Mouse (Mus musculus) limb, embryonic 13.5 days (tissue): ENCODE results near the gene Fitm1. TPM values are rescaled to one million over a fixed set of nuclear protein-coding genes. Genes with fewer than 3 reads are reported as not detected.

Source experiments
- ATAC-seq: fragments of 200-750 bp; cut with Nextera tagmentation; 2 replicates; pipeline ENCODE4 v1.8.0; 2017; ENCODE audit warnings: low read depth, moderate number of reproducible peaks, moderate TSS enrichment; ENCODE audit not compliant: low FRiP score
- H3K27ac ChIP-seq: fragments of 300-500 bp; sonication (generic); 2 replicates; pipeline ENCODE4 v1.5.1; 2015; ENCODE audit warnings: inconsistent platforms, mild to moderate bottlenecking, moderate library complexity
- H3K27me3 ChIP-seq: fragments of 300-500 bp; sonication (generic); 2 replicates; pipeline ENCODE4 v1.6.1; 2015; ENCODE audit warnings: mild to moderate bottlenecking, inconsistent platforms
- H3K36me3 ChIP-seq: fragments of 300-500 bp; sonication (generic); 2 replicates; pipeline ENCODE4 v1.6.1; 2015; ENCODE audit warnings: inconsistent platforms, mild to moderate bottlenecking, moderate library complexity
- H3K4me1 ChIP-seq: fragments of 300-500 bp; sonication (generic); 2 replicates; pipeline ENCODE4 v1.6.1; 2015; ENCODE audit warnings: inconsistent platforms
- H3K4me2 ChIP-seq: fragments of 300-500 bp; sonication (generic); replicated peaks from 2 replicates; pipeline ENCODE4 v1.6.1; 2015; ENCODE audit warnings: inconsistent platforms, mild to moderate bottlenecking, moderate library complexity
- H3K4me3 ChIP-seq: fragments of 300-500 bp; sonication (generic); 2 replicates; pipeline ENCODE4 v1.5.1; 2015; ENCODE audit warnings: moderate library complexity, mild to moderate bottlenecking, inconsistent platforms
- H3K9ac ChIP-seq: fragments of 300-500 bp; sonication (generic); 2 replicates; pipeline ENCODE4 v1.6.1; 2015; ENCODE audit warnings: mild to moderate bottlenecking, inconsistent platforms
- H3K9me3 ChIP-seq: fragments of 300-500 bp; sonication (generic); 2 replicates; pipeline ENCODE4 v1.6.1; 2016; ENCODE audit warnings: inconsistent platforms
- WGBS: fragments of 180-500 bp; shearing (Covaris S2); methylation state at CpG from one replicate; pipeline ENCODE4 v1.1.7; 2015; 5-methylcytosine and 5-hydroxymethylcytosine counted together
- polyA plus RNA-seq: library from polyadenylated mRNA; unstranded; fragments of >200 nt; fragmentation: Nextera tagmentation; extraction: Ambion mirVana; gene quantifications from 2 replicates; pipeline ENCODE4 v1.2.1, GENCODE M21; 2015

Fitm1 gene
- 22.5 and 25.5 TPM in 2 replicates for polyA plus RNA-seq

DNA sequence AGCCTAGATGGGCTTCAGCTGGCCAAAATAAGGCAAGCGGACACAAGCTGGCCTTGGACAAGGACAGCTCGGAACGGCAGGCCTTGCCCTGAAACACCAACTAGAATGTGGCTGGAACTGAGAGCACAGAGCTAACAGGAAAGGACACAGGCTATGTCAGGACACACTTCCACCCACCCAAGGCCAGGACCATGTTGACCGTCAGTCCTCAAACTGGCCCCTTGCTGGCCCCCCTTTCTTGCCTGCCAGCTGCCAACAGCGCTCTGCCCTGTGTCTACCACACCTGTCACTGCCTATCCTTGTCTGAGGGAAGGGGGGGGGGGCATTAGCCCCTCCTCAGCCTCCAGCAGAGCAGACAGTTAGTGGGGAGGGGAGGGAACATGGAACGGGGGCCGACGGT, at the start of gene Fitm1:
TSS of gene Fitm1 (plus strand) at position 316 of the 400 bp plus-strand sequence.
- Histone ChIP-seq H3K9me3 (no peaks in the 10 kb centered on the region), H3K4me3 (peak within 1 kb of the TSS; percentile 21), H3K27ac (no peak within 1 kb of the TSS), H3K27me3 (no peaks in the 10 kb centered on the region), H3K9ac (0 out of 2 replicates have a peak within 1 kb of the TSS, but pooled peaks have one; percentile 8), H3K4me1 (peaks cover 18% of the 10 kb centered on the region), H3K4me2 (peak within 1 kb of the TSS; percentile 34; the same call in 1 of the 2 replicates), H3K36me3 (peaks cover 10% of the 10 kb centered on the region)
- WGBS, result 75% methylated on average over 8 of the region's 8 CpGs
- ATAC-seq, result peak; percentile 53; the same call in 1 of the 2 replicates

GRCm38 (mm10) chr14:55526674-55527073, 48.7 kb upstream of the Fitm1 start:
- ATAC-seq, result no peak
- H3K4me3 ChIP-seq, result no peak overlapping the region
- no peaks in the 10 kb centered on the region for H3K9me3 ChIP-seq
- WGBS, result 84% methylated on average over 2 of the region's 2 CpGs
- H3K27ac ChIP-seq, result no peak overlapping the region
- peaks cover 49% of the 10 kb centered on the region for H3K27me3 ChIP-seq
- no peaks in the 10 kb centered on the region for H3K4me1 ChIP-seq
- no peak overlapping the region for H3K4me2 ChIP-seq
- no peaks in the 10 kb centered on the region for H3K36me3 ChIP-seq
- H3K9ac ChIP-seq, result no peak overlapping the region

DNA sequence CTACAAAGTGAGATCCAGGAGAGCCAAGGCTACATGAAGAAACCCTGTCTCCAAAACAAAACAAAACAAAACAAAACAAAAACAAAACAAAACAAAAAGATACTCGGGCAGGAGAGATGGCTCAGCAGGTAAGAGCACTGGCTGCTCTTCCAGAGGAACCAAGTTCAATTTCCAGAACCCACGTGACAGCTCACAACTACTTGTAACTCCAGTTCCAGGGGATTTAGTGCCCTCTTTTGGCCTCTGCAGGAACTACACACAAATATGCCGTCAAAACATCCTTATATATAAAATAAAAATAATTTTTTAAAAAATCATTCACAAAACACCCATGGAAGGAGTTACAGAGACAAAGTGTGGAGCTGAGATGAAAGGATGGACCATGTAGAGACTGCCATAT, 47.5 kb upstream of the Fitm1 start:
- Histone ChIP-seq H3K4me2 (no peak overlapping the region), H3K27ac (no peak overlapping the region), H3K9me3 (no peaks in the 10 kb centered on the region), H3K36me3 (no peaks in the 10 kb centered on the region), H3K9ac (no peak overlapping the region), H3K4me3 (no peak overlapping the region), H3K27me3 (peaks cover 37% of the 10 kb centered on the region), H3K4me1 (no peaks in the 10 kb centered on the region)
- ATAC-seq, result no peak
- 20% methylated on average over 3 of the region's 3 CpGs for WGBS

DNA sequence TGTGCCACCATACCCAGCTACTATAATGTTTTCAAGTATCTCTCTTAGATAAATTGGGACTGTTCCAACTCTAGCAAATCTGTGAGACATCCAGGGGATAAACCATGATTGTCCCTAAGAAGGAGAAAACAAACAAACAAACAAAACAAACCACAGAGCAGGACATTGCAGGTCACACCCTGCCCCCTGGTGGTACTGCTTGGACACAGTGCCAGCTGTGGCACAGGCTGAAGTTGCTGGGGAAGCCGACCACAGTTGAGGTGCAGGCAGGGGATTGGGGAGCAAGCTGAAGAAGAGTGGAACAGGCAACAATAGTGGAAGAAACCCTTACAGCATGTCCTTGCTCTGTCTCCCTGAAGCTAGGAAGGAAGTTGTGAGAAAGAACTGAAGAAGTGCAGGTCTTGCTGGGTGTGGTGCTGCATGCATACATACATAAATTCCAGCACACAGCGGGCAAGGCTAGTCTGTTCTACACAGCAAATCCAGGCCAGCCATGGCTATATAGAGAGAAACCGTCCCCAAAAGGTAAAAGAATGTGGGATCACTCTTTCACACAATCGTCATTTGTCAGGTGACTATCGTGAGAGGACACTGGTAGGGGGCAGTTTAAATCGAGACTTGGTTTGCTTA, 39.2 kb upstream of the Fitm1 start:
- H3K27ac ChIP-seq, result no peak overlapping the region
- H3K4me2 ChIP-seq, result no peak overlapping the region
- H3K9ac ChIP-seq, result no peak overlapping the region
- no peak overlapping the region for H3K4me3 ChIP-seq
- H3K9me3 ChIP-seq, result no peaks in the 10 kb centered on the region
- H3K27me3 ChIP-seq, result no peaks in the 10 kb centered on the region
- ATAC-seq, result no peak
- peaks cover 11% of the 10 kb centered on the region for H3K4me1 ChIP-seq
- WGBS, result 53% methylated on average over 6 of the region's 6 CpGs
- no peaks in the 10 kb centered on the region for H3K36me3 ChIP-seq

- peak within 1 kb of the TSS; percentile 87 for H3K27ac ChIP-seq
- peak within 1 kb of the TSS; percentile 83 for H3K4me2 ChIP-seq
- H3K36me3 ChIP-seq, result peaks cover 25% of the 10 kb centered on the region
- peak; percentile 94 for ATAC-seq
- peak within 1 kb of the TSS; percentile 82 for H3K9ac ChIP-seq
- no peaks in the 10 kb centered on the region for H3K27me3 ChIP-seq
- H3K9me3 ChIP-seq, result no peaks in the 10 kb centered on the region
- under 1% methylated on average over 32 of the region's 32 CpGs for WGBS
- H3K4me3 ChIP-seq, result peak within 1 kb of the TSS; percentile 67
- H3K4me1 ChIP-seq, result peaks cover 17% of the 10 kb centered on the region
These were observed 35.2 kb upstream of the Fitm1 start, which contains the start of gene Pck2 for GRCm38 (mm10) chr14:55540067-55540786. Gene Pck2 (plus strand): TSS chr14:55540266.

DNA sequence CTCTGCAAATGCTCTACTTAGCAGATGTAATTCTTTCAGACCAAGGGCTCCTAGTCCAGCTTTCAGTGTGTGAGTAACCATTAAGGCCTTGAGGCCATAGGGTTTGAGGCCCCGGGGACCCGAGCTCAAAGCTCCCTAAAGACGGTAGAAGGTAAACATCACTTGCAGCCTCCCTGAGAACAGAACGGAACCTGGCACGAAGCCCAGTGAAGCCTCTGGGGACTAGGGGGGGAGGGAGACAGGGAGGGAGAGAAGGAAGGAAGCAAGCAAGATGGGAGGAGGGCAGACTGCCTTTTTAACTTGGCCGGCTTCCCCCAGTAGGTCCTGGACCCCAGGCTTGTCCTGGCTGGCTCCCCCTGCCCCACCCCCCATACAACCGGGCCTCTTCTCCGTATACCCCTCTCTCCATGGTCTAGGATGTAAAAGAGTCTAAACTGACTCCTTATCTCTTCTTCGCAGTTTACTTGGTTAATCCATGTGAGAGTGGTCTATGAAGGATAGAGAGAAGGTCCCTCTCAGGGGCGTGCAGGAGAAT, 34.6 kb upstream of the Fitm1 start:
- 4% methylated on average over 10 of the region's 10 CpGs for WGBS
- Histone ChIP-seq H3K36me3 (peaks cover 32% of the 10 kb centered on the region), H3K27me3 (no peaks in the 10 kb centered on the region), H3K4me3 (peak overlapping the region; percentile 67), H3K27ac (peak overlapping the region; percentile 87), H3K4me2 (peak overlapping the region; percentile 83), H3K9ac (peak overlapping the region; percentile 82), H3K4me1 (peaks cover 17% of the 10 kb centered on the region), H3K9me3 (no peaks in the 10 kb centered on the region)
- peak; percentile 17; the same call in 1 of the 2 replicates for ATAC-seq

DNA sequence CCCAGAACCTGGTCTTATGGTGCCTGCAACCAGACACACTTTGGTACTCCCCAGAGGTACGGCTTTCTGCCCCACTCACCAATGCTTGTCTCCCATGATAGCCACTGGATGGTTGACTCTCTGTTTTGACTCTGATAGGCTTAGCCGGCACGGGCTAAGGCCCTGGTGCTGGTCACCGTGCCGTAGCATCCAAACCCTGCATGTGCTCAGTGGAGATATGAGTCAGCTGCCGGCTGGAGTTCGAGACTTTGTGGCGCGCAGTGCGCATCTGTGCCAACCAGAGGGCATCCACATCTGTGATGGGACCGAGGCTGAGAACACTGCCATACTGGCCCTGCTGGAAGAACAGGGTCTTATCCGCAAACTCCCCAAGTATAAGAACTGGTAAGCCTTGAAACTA, 33.1 kb upstream of the Fitm1 start:
- H3K27ac ChIP-seq, result no peak overlapping the region
- no peak overlapping the region for H3K9ac ChIP-seq
- peaks cover 41% of the 10 kb centered on the region for H3K36me3 ChIP-seq
- ATAC-seq, result no peak
- H3K4me1 ChIP-seq, result peaks cover 17% of the 10 kb centered on the region
- H3K9me3 ChIP-seq, result no peaks in the 10 kb centered on the region
- no peak overlapping the region for H3K4me2 ChIP-seq
- H3K4me3 ChIP-seq, result no peak overlapping the region
- WGBS, result 95% methylated on average over 12 of the region's 12 CpGs
- no peaks in the 10 kb centered on the region for H3K27me3 ChIP-seq

DNA sequence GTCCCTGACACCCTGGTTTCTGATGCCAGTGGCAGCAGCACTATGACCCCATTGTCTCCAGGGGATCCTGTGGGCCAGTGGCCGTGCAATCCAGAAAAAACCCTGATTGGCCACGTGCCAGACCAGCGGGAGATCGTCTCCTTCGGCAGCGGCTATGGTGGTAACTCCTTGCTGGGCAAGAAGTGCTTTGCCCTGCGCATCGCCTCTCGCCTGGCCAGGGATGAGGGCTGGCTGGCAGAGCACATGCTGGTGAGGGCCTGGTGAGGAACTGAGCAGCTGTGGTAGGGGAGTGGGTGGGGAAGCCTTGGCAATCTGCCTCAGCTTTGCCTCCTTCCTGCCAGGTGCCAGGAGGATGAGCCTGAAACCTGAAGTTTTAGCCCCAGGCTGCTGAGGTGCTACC, 31.1 kb upstream of the Fitm1 start:
- peaks cover 62% of the 10 kb centered on the region for H3K36me3 ChIP-seq
- H3K9me3 ChIP-seq, result no peaks in the 10 kb centered on the region
- no peaks in the 10 kb centered on the region for H3K27me3 ChIP-seq
- no peak overlapping the region for H3K27ac ChIP-seq
- no peak overlapping the region for H3K9ac ChIP-seq
- no peak overlapping the region for H3K4me3 ChIP-seq
- ATAC-seq, result no peak
- H3K4me1 ChIP-seq, result peaks cover 17% of the 10 kb centered on the region
- WGBS, result 85% methylated on average over 9 of the region's 9 CpGs
- H3K4me2 ChIP-seq, result no peak overlapping the region

DNA sequence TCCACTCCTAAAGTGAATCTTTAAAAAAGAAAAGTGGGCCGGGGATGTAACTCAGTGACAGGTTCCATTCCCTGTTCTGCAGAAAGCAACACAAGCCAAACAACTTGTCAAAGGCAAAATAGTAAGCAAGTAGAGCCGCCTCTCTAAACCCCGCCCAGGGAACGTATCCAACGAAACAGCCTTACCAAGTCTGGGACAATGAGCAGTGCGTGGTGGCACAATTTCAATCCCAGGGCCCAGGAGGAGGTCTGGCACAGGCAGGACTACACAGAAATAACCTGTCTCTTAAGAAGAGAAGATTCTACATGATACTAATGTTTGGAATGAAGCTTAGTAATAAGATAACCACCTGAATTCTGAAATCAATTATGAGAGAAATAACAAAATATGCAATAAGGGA, 25.2 kb upstream of the Fitm1 start:
- Histone ChIP-seq H3K9me3 (no peaks in the 10 kb centered on the region), H3K4me3 (no peak overlapping the region), H3K27me3 (no peaks in the 10 kb centered on the region), H3K9ac (no peak overlapping the region), H3K27ac (no peak overlapping the region), H3K4me1 (no peaks in the 10 kb centered on the region), H3K36me3 (peaks cover 42% of the 10 kb centered on the region), H3K4me2 (no peak overlapping the region)
- no peak for ATAC-seq
- 88% methylated on average over 6 of the region's 6 CpGs for WGBS

DNA sequence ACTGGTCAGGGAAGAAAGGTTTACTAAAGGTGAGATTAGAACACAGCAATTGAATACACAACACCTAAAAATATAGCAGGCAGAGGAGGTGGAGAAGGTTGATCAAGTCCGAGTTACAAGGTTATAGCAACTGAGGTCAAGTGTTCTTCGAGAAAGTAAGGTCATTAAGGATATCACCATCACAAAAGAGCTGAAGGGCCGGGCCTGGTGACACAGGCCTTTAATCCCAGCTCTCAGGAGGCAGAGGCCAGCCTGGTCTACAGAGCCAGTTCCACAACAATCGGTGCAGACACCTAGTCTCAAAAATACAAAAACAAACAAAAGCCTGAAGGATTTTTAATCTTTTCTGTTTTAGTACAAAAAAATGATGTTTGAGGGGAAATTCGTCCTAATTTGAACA, 24.1 kb upstream of the Fitm1 start:
- no peak overlapping the region for H3K9ac ChIP-seq
- H3K4me2 ChIP-seq, result no peak overlapping the region
- H3K4me1 ChIP-seq, result no peaks in the 10 kb centered on the region
- no peak for ATAC-seq
- no peaks in the 10 kb centered on the region for H3K9me3 ChIP-seq
- H3K27me3 ChIP-seq, result no peaks in the 10 kb centered on the region
- H3K36me3 ChIP-seq, result peaks cover 30% of the 10 kb centered on the region
- no peak overlapping the region for H3K27ac ChIP-seq
- 72% methylated on average over 5 of the region's 5 CpGs for WGBS
- H3K4me3 ChIP-seq, result no peak overlapping the region

GRCm38 (mm10) chr14:55551794-55552193, 23.6 kb upstream of the Fitm1 start:
- H3K27me3 ChIP-seq, result no peaks in the 10 kb centered on the region
- no peak for ATAC-seq
- 0 out of 2 replicates have a peak, but pooled peaks cover under 1% of the 10 kb centered on the region for H3K4me1 ChIP-seq
- no peak overlapping the region for H3K4me2 ChIP-seq
- no peak overlapping the region for H3K9ac ChIP-seq
- 95% methylated on average over 8 of the region's 8 CpGs for WGBS
- H3K9me3 ChIP-seq, result no peaks in the 10 kb centered on the region
- peaks cover 28% of the 10 kb centered on the region for H3K36me3 ChIP-seq
- H3K27ac ChIP-seq, result no peak overlapping the region
- H3K4me3 ChIP-seq, result no peak overlapping the region

DNA sequence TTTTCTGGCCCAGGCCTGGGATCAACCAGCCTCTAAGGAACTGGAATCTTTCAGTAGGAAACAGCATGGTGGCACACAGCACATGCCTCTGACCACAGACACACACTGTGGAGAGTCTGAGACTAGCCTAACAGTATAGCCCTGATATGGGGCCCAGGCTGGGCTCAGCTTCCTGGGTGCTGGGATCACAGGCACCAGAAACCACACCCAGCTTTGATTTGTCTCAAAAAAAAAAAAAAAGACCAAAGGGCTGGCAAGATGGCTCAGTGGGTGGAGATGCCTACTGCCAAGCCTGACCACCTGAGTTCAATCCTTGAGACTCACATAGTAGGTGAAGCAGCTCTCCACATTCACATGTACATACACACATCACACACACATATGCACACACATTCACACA, 20.8 kb upstream of the Fitm1 start:
- Histone ChIP-seq H3K27me3 (no peaks in the 10 kb centered on the region), H3K36me3 (peaks cover 2% of the 10 kb centered on the region), H3K4me1 (0 out of 2 replicates have a peak, but pooled peaks cover 5% of the 10 kb centered on the region), H3K4me3 (no peak overlapping the region), H3K27ac (no peak overlapping the region), H3K9me3 (no peaks in the 10 kb centered on the region), H3K4me2 (no peak overlapping the region), H3K9ac (no peak overlapping the region)
- ATAC-seq, result no peak
